Comparison of ENCODE assay signal across 9 mouse cellular contexts in the genomic region with DNA sequence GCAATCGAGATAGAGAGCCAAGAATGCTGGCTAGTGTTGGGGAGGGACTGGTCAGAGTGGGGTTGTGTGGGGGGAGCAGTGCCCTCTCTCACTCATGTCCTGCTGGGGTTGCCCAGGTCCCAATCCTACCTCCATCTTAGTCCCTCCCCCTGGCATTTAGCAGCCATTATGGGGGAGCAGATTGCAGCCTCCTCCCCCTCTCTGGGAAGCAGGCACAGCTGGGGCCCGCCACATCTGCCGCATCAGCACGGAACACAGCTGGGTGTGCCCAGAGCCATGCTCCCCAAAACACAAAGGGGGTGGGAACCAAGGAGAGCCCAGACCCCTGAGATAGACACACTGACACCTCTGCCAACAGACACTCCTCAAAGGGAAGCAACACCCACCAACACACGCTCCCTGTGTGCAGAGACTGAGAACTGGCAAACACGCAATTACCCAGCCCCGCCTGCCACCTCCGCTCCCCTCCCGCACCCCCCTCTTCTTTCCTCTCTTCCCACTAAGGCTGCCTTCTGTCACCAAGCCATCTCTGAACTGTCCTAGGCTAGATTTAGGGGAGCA. TPM values are rescaled to one million over a fixed set of nuclear protein-coding genes. Genes with fewer than 3 reads are reported as not detected.
DNase-seq lines count a peak whose midpoint lies in the region; ATAC-seq lines count a peak whose summit lies in the region.
"Had no signal": no experiment of that assay in that cellular context is flagged by ENCODE, and none has a peak within 500 bp of the region (broad histone marks: within the 10 kb centered on the region; RNA-seq: fewer than 3 reads in every experiment).

No protein-coding gene starts in this region.

- H3K4me3 ChIP-seq in heart, embryonic 15.5 days, result no peak overlapping the region
- no peak overlapping the region for H3K4me3 ChIP-seq in hindbrain, embryonic 12.5 days
- peak overlapping the region; percentile 20 for H3K4me3 ChIP-seq in midbrain, embryonic 11.5 days (ENCODE audit: low read depth, low read length)

- H3K27ac ChIP-seq in heart, embryonic 15.5 days, result no peak overlapping the region
- peak overlapping the region; percentile 92 for H3K27ac ChIP-seq in hindbrain, embryonic 12.5 days
- peak overlapping the region; percentile 91 for H3K27ac ChIP-seq in midbrain, embryonic 11.5 days (ENCODE audit: low read depth, low read length)

- peaks cover 52% of the 10 kb centered on the region for H3K27me3 ChIP-seq in heart, embryonic 15.5 days
- peaks cover 40% of the 10 kb centered on the region for H3K27me3 ChIP-seq in hindbrain, embryonic 12.5 days
- peaks cover 10% of the 10 kb centered on the region for H3K27me3 ChIP-seq in midbrain, embryonic 11.5 days (ENCODE audit: control insufficient read depth, insufficient read depth, low read length)

- peak; percentile 7; the same call in 1 of the 2 replicates for ATAC-seq in heart, embryonic 15.5 days (replicated peaks; ENCODE audit: insufficient number of reproducible peaks, insufficient read depth, low FRiP score, low read depth)
- peak; percentile 26 for ATAC-seq in activated CD4-positive, CD25-positive, alpha-beta regulatory T cell, adult 4 months
- ATAC-seq in hindbrain, embryonic 12.5 days (ENCODE audit: low FRiP score), result 0 out of 2 replicates have a peak, but pooled peaks have one; percentile 2
- ATAC-seq in midbrain, embryonic 11.5 days (ENCODE audit: low FRiP score), result 0 out of 2 replicates have a peak, but pooled peaks have one; percentile 0

- WGBS in heart, embryonic 15.5 days, result 13% methylated on average over 9 of the region's 9 CpGs
- 11% methylated on average over 9 of the region's 9 CpGs for WGBS in hindbrain, embryonic 12.5 days
- WGBS in midbrain, embryonic 11.5 days, result 18% methylated on average over 8 of the region's 9 CpGs

- H3K9me3 ChIP-seq in heart, embryonic 15.5 days (replicated peaks), result no peaks in the 10 kb centered on the region
- no peaks in the 10 kb centered on the region for H3K9me3 ChIP-seq in hindbrain, embryonic 12.5 days (replicated peaks)
- no peaks in the 10 kb centered on the region for H3K9me3 ChIP-seq in midbrain, embryonic 11.5 days (ENCODE audit: control insufficient read depth, low read length)

- intact Hi-C loops in heart, postnatal 25 days (cut with DNase I), result loop anchor here (1.0 to 5.0 kb wide), 2 partner anchors 22 to 103 kb away; no protein-coding TSS in a partner anchor

- peak overlapping the region; percentile 60; the same call in 1 of the 2 replicates for H3K4me2 ChIP-seq in heart, embryonic 15.5 days
- H3K4me2 ChIP-seq in hindbrain, embryonic 12.5 days (replicated peaks), result peak overlapping the region; percentile 39
- peak overlapping the region; percentile 40 for H3K4me2 ChIP-seq in midbrain, embryonic 11.5 days

- H3K36me3 ChIP-seq in heart, embryonic 15.5 days, result peaks cover 12% of the 10 kb centered on the region; the same call in 1 of the 2 replicates
- peaks cover 7% of the 10 kb centered on the region; the same call in 1 of the 2 replicates for H3K36me3 ChIP-seq in hindbrain, embryonic 12.5 days
- H3K36me3 ChIP-seq in midbrain, embryonic 11.5 days (ENCODE audit: control insufficient read depth, insufficient read depth, low read length), result no peaks in the 10 kb centered on the region

- 0 out of 2 replicates have a peak overlapping the region, but pooled peaks have one; percentile 14 for H3K9ac ChIP-seq in heart, embryonic 15.5 days
- H3K9ac ChIP-seq in hindbrain, embryonic 12.5 days, result peak overlapping the region; percentile 32; the same call in 1 of the 2 replicates
- peak overlapping the region; percentile 41 for H3K9ac ChIP-seq in midbrain, embryonic 11.5 days (ENCODE audit: low read length)

- H3K4me1 ChIP-seq in heart, embryonic 15.5 days (replicated peaks), result peaks cover 57% of the 10 kb centered on the region
- peaks cover 87% of the 10 kb centered on the region for H3K4me1 ChIP-seq in hindbrain, embryonic 12.5 days
- peaks cover 78% of the 10 kb centered on the region for H3K4me1 ChIP-seq in midbrain, embryonic 11.5 days (ENCODE audit: control insufficient read depth, insufficient read depth, low read length)

- DNase-seq in heart, postnatal 25 days (ENCODE audit: low spot score), result no peak
- DNase-seq in midbrain, embryonic 11.5 days (ENCODE audit: low spot score, missing footprints), result no peak
- DNase-seq in gastrocnemius, postnatal 10 days, result no peak
- DNase-seq in ovary, postnatal 14 days (ENCODE audit: low spot score), result no peak
- DNase-seq in spleen, postnatal 4 days (ENCODE audit: low spot score in 2 of 2), result no peak

RNA-seq across cellular contexts. Expression of a gene that starts 5.0 kb away (rescaled TPM):
- polyA plus RNA-seq in heart, embryonic 15.5 days (2015; fragmentation: Nextera tagmentation; extraction: Ambion mirVana), result 0.40 and 0.81 TPM in 2 replicates
- total RNA-seq in heart, postnatal 25 days (2021), result not detected
- not detected for polyA plus RNA-seq in activated CD4-positive, CD25-positive, alpha-beta regulatory T cell, adult 4 months (2017; shearing (Covaris generic))
- 18.3 and 19.0 TPM in 2 replicates for polyA plus RNA-seq in hindbrain, embryonic 12.5 days (2016; fragmentation: Nextera tagmentation; extraction: Ambion mirVana)
- polyA plus RNA-seq in midbrain, embryonic 11.5 days (2014; fragmentation: Nextera tagmentation; extraction: Ambion mirVana), result 4.6 and 5.9 TPM in 2 replicates
- not detected for total RNA-seq in gastrocnemius, postnatal 10 days (2021)
- total RNA-seq: neutrophil, adult 5-6 weeks had no signal

RNA-seq across cellular contexts. Expression of a gene that starts 9.5 kb away (rescaled TPM):
- 63.9 and 81.8 TPM in 2 replicates for polyA plus RNA-seq in heart, embryonic 15.5 days (2015; fragmentation: Nextera tagmentation; extraction: Ambion mirVana)
- total RNA-seq in heart, postnatal 25 days (2021), result 10 to 100 TPM; 36.6 to 37.3 TPM
- polyA plus RNA-seq in activated CD4-positive, CD25-positive, alpha-beta regulatory T cell, adult 4 months (2017; shearing (Covaris generic)), result 10 to 100 TPM; 43.8 to 51.5 TPM
- polyA plus RNA-seq in hindbrain, embryonic 12.5 days (2016; fragmentation: Nextera tagmentation; extraction: Ambion mirVana), result 73.1 and 74.1 TPM in 2 replicates
- 56.1 and 56.4 TPM in 2 replicates for polyA plus RNA-seq in midbrain, embryonic 11.5 days (2014; fragmentation: Nextera tagmentation; extraction: Ambion mirVana)
- 10 to 100 TPM; 35.6 to 39.7 TPM for total RNA-seq in gastrocnemius, postnatal 10 days (2021)

RNA-seq across cellular contexts. Expression of a gene that starts 33.9 kb away (rescaled TPM):
- polyA plus RNA-seq in heart, embryonic 15.5 days (2015; fragmentation: Nextera tagmentation; extraction: Ambion mirVana), result 23.9 and 36.6 TPM in 2 replicates
- 10 to 100 TPM; 26.4 to 28.2 TPM for total RNA-seq in heart, postnatal 25 days (2021)
- 1 to 10 TPM; 4.0 to 5.3 TPM for polyA plus RNA-seq in activated CD4-positive, CD25-positive, alpha-beta regulatory T cell, adult 4 months (2017; shearing (Covaris generic))
- 39.2 and 41.5 TPM in 2 replicates for polyA plus RNA-seq in hindbrain, embryonic 12.5 days (2016; fragmentation: Nextera tagmentation; extraction: Ambion mirVana)
- 15.2 and 20.8 TPM in 2 replicates for polyA plus RNA-seq in midbrain, embryonic 11.5 days (2014; fragmentation: Nextera tagmentation; extraction: Ambion mirVana)
- 10 to 100 TPM; 22.2 to 32.0 TPM for total RNA-seq in gastrocnemius, postnatal 10 days (2021)

RNA-seq across cellular contexts. Expression of a gene that starts 34.1 kb away (rescaled TPM):
- 0.39 and 0.80 TPM in 2 replicates for polyA plus RNA-seq in heart, embryonic 15.5 days (2015; fragmentation: Nextera tagmentation; extraction: Ambion mirVana)
- total RNA-seq in heart, postnatal 25 days (2021), result under 1 TPM; 0.42 to 0.61 TPM
- under 1 TPM in 1 of 2 experiments, not detected in 1; 0.40 TPM for polyA plus RNA-seq in activated CD4-positive, CD25-positive, alpha-beta regulatory T cell, adult 4 months (2017; shearing (Covaris generic))
- polyA plus RNA-seq in hindbrain, embryonic 12.5 days (2016; fragmentation: Nextera tagmentation; extraction: Ambion mirVana), result 25.3 and 25.7 TPM in 2 replicates
- 11.6 and 13.0 TPM in 2 replicates for polyA plus RNA-seq in midbrain, embryonic 11.5 days (2014; fragmentation: Nextera tagmentation; extraction: Ambion mirVana)
- total RNA-seq in gastrocnemius, postnatal 10 days (2021), result under 1 TPM; 0.68 to 0.87 TPM
